Mouse (Mus musculus) CD8-positive naive resting alpha-beta T cell, adult 2 months (primary cell): Measurements from ENCODE around the gene Gart.

Experiments
- DNase-seq, 2 experiments: peaks; one replicate each; pipeline ENCODE4 v3.0.0; 2022; ENCODE audit warnings: low read depth in 2 of 2, low spot score in 2 of 2

Gart gene

GRCm38 (mm10) chr16:91646681-91647419 is at the start of gene Gart:
Gene Gart, minus strand, starts transcription at chr16:91646952.
- peak; percentile 88 to 90 for DNase-seq

GRCm38 (mm10) chr16:91695108-91695755 is 48.5 kb upstream of the Gart start:
- DNase-seq = no peak

GRCm38 (mm10) chr16:91694455-91695084 is 47.8 kb upstream of the Gart start:
- peak; percentile 33 to 66 for DNase-seq

DNA sequence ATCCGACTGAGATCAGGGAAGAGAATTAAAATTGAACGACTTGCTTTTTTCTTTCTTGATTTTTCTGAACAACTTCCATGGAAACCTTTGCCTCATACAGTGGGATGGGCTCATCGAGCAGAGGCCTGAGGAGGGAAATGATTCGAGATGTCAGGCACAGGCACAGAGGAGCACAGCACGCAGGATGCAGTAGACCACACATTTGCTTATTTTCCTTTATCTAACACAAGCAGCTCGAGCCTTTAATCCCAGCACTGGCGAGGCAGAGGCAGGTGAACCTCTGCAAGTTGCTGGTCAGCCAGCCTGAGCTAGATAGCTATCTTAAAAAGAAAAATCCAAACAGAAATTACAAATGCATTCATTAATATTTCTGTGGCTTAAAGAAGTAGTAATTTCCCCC is 43.0 kb upstream of the Gart start:
- no peak for DNase-seq

- peak; percentile 89 to 93 for DNase-seq
These were observed 42.0 kb upstream of the Gart start, which contains the start of gene Donson for GRCm38 (mm10) chr16:91688619-91689334. Gene Donson, minus strand, starts transcription at chr16:91688770.

GRCm38 (mm10) chr16:91688023-91688618 is 41.4 kb upstream of the Gart start:
- no peak for DNase-seq

DNA sequence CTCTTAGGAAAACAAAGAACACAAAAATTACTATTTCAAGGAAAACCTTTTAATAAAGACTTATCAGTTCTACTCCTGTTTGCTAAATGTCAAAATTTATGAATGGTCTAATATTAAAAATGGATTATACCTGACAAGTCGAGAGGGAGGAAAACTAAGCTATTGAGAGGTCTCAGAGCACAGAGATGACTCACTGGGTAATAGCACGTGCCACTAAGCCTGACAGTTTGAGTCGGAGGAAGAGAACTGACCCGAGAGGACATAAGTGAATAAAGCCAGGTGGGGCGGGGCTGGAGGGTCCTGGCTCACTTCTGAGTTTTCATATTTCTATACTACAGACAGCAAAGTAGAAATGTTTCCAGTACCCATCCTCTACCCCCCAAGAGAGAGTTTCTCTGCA is 39.6 kb upstream of the Gart start:
- DNase-seq = no peak

GRCm38 (mm10) chr16:91685526-91685925 is 38.8 kb upstream of the Gart start:
- peak; percentile 29 to 54 for DNase-seq

GRCm38 (mm10) chr16:91680656-91681055 is 33.9 kb upstream of the Gart start:
- DNase-seq = no peak

DNA sequence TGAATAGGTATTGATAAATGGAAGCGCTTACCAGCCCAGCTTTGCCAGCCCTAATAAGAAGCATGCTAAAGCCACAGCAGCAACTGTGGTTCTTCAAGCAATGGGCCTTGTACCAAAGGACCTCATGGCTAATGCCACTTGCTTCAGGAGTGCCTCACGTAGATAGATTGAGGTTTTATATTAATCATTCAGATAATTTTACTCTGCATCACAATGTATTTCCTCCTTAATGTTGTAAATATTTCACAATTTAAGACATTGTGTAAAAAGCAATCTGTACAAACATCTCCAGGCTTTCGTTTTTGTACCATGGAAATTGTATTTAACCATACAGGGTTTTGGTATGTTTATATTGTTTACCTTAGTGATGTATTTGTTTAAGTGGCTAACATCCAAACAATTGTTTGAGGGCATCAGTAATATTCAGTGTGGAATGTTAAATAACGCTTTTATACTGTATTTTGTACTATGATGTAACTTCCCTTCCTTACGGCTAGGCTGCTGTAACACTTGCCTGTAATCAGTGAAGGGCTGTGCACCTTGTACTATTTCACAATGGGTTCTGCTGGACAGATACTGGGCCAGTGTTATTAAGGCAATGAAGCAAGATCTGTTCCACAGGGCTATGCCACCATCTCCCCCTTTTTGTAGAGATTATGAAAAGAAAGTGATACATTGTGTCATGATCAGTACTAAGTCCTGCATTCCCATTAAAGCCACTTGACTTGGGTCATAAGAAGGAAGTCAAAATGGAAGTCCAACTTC is 31.6 kb upstream of the Gart start:
- DNase-seq = no peak

DNA sequence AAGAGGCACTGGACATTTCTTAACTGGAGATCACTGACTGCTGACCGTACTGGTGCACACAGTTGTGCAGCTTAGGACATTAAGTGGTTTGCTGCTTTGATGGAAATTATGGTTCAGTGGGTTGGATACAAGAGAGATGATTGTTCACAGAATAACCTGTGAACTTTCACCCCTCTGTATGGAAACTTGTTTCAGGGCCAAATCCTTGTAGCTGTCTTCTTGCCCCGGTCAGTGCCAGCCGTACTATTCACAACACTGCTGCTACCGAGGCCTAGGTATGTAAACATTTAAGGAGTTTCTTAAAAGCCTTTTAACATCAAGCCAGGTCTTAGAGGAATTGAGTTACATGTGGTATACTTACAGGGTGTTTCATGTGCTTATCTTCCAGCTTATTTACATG is 27.7 kb upstream of the Gart start:
- no peak for DNase-seq

GRCm38 (mm10) chr16:91663795-91664194 is 17.0 kb upstream of the Gart start:
- no peak for DNase-seq

- no peak for DNase-seq
These were observed 15.6 kb upstream of the Gart start for GRCm38 (mm10) chr16:91662336-91662735.

DNA sequence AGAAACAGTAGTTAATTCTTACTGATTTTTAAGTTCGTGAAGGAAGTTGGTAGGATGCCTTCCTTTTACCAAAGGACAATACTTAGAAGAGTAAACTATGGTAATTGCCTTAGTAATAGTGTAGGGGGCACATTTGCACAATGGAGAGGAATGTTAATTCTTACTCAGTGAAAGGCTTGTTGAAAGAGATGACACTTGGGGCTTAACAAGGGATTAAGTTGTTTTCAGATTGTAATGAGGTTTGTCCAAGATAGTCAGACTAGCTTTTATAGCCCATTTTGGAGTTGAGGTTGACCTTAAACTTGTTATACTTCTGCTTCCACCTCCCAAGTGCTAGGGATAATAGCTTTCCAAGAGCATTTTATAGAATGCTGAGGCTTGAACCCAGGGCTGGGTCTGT is 14.6 kb upstream of the Gart start:
- DNase-seq = no peak

DNA sequence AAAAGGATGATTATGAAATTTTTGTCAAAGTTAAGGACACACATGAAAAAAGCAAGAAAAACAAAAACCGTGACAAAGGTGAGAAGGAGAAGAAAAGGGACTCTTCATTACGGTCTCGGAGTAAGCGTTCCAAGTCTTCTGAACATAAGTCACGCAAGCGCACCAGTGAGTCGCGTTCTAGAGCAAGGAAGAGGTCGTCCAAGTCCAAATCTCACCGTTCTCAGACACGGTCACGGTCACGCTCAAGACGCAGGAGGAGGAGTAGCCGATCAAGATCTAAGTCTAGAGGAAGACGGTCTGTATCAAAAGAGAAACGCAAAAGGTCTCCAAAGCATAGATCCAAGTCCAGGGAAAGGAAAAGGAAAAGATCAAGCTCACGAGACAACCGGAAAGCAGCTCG is 13.0 kb upstream of the Gart start:
- DNase-seq = no peak

GRCm38 (mm10) chr16:91658471-91658870 is 11.7 kb upstream of the Gart start:
- DNase-seq = no peak

DNA sequence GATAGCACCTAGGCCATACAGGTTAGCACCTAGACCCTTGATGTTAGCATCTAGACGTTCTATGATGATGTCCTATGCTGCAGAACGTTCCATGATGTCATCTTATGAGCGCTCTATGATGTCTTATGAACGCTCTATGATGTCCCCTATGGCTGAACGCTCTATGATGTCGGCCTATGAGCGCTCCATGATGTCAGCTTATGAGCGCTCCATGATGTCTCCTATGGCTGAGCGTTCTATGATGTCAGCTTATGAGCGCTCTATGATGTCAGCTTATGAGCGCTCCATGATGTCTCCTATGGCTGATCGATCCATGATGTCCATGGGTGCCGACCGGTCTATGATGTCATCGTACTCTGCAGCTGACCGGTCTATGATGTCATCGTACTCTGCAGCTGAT is 10.5 kb upstream of the Gart start:
- no peak for DNase-seq

DNA sequence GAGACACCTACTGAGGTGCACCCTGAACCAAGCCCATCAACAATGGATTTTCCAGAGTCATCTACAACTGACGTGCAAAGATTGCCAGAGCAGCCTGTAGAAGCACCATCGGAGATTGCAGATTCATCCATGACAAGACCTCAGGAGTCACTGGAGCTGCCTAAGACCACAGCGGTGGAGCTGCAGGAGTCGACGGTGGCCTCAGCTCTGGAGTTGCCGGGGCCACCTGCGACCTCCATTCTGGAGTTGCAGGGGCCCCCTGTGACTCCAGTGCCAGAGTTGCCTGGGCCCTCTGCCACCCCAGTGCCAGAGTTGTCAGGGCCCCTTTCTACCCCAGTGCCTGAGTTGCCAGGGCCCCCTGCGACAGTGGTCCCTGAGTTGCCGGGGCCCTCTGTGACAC is 8.5 kb upstream of the Gart start:
- DNase-seq = no peak

DNA sequence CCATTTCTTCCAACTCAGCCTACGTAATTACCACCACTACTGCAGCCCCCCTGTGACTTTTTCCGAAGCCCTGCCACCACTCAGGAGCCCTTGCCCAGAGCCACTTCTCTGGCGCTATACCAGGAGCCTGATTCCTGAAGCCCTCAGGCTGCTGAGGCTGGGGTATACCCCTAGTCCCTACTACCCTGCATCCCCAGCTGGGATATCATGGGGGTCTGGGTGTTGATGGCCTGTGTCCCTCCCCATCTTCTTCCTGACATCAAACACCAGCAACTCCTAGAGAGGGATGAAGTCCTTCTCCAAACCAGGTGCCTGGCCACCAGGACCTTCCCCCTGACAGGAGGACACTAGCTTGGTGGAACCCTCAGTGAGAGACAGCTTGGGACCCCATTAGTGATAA is 5.4 kb upstream of the Gart start:
- no peak for DNase-seq

- DNase-seq = no peak
These were observed 3.0 kb upstream of the Gart start for GRCm38 (mm10) chr16:91649781-91650180.

DNA sequence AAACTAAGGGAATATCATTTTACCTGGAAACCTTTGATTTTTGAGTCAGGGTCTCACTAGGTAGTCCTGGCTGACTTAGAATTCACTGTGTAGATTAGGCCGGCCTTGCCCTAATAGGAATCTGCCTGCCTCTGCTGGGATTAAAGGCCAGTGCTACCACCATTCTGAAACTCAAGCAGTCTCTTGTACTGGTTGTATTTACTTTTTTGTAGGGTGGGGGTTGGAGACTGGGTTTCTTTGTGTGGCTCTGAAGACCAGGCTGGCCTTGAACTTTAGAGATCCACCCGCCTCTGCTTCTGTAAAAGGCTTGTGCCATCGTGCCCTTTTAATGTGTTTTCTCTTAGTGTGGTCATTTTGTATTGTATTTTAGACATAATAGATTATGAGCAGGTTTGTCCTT is 2.5 kb upstream of the Gart start:
- no peak for DNase-seq
